Mouse (Mus musculus): Measurements from ENCODE around the gene Cyp4f39.
"Not testable (repeated sequence)": the region's sequence is repeated elsewhere in the genome, so short reads cannot be mapped to it uniquely, and the experiment has no call there.

Cyp4f39 gene

DNA sequence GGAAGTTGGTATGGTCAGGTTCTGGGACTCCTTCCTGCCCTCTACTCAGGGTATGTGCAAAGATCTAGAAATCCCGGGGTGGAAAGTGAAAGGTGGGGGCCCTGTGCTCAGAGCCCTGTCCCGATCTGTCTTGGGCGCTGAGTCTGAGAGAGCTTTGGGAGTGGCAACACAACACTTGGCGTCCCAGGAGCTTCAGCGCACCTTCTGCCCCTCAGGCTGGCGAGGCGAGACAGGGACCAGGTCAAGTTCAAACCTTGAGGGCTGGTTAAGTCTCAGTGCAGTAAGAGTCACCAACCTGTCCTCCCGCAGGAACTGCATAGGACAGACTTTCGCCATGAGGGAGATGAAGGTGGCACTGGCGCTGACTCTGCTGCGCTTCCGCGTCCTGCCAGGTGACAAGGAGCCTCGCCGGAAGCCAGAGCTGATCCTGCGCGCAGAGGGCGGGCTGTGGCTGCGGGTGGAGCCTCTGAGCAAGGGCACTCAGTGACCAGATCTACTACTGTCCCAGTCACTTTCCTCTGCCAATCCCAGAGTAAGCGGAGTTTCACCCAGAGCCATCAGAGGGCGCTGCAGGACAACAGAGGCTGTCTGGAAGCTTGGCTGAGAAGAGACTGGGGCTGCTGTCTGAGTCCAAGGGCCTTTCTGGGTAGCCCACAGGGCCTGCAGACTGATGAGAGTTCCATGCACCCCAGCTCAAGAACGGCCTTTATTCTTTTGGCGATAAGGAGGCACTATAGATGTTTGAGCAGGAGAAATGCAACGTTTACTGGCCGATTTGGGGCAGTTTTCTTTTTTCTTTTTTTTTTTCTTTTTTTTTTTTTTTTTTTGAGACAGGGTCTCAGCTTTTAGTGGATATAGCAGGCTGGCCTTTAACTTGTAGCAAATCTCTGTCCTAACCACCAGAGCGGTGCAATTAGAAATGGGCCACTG lies 76.2 kb downstream of the Cyp4f39 start:
- peak; percentile 65 to 69 for DNase-seq (ENCODE audit: low spot score in 2 of 2)

GRCm38 (mm10) chr17:32532356-32532755 lies 79.8 kb downstream of the Cyp4f39 start:
- DNase-seq (ENCODE audit: low spot score in 2 of 2): not testable (repeated sequence)

GRCm38 (mm10) chr17:32534068-32534467 lies 81.5 kb downstream of the Cyp4f39 start:
- no peak for DNase-seq (ENCODE audit: low spot score in 2 of 2)

GRCm38 (mm10) chr17:32536051-32536866 lies 83.7 kb downstream of the Cyp4f39 start, which contains the start of gene Cyp4f16:
TSS of gene Cyp4f16 (plus strand) at chr17:32536558.
- DNase-seq (ENCODE audit: low spot score in 2 of 2): peak; percentile 44 to 58

- no peak for DNase-seq (ENCODE audit: low spot score in 2 of 2)
Measured at GRCm38 (mm10) chr17:32536867-32537250, 84.3 kb downstream of the Cyp4f39 start.
